Mouse (Mus musculus): Measurements from ENCODE around the gene Crk.

- TF ChIP-seq POLR2A (IDR thresholded peaks at IDR 0.05; ENCODE audit: control insufficient read depth, extremely low read depth, insufficient read depth, low read length, poor library complexity) (0 out of 2 replicates have a peak, but pooled peaks have one; percentile 11), CTCF (IDR thresholded peaks at IDR 0.05; ENCODE audit: borderline replicate concordance, control insufficient read depth, extremely low read depth, insufficient read depth, low read length, poor library complexity) (peak; percentile 23; the same call in 1 of the 2 replicates)
Measured at GRCm38 (mm10) chr11:75651426-75652221, 27.4 kb upstream of the Crk start.

Measured in thymus, adult 2 months (tissue).